Mouse (Mus musculus): ENCODE results near the gene Map4k3. TPM values are rescaled to one million over a fixed set of nuclear protein-coding genes. Genes with fewer than 3 reads are reported as not detected.

Gene Map4k3
- total RNA-seq, 2 experiments from 2014 or later: 38.1 to 48.9 TPM

GRCm38 (mm10) chr17:80729825-80730224 lies 1.5 kb upstream of the Map4k3 start:
- DNase-seq: no peak

- DNase-seq: no peak
Observed at GRCm38 (mm10) chr17:80729080-80729749, 930 bp upstream of the Map4k3 start.

DNA sequence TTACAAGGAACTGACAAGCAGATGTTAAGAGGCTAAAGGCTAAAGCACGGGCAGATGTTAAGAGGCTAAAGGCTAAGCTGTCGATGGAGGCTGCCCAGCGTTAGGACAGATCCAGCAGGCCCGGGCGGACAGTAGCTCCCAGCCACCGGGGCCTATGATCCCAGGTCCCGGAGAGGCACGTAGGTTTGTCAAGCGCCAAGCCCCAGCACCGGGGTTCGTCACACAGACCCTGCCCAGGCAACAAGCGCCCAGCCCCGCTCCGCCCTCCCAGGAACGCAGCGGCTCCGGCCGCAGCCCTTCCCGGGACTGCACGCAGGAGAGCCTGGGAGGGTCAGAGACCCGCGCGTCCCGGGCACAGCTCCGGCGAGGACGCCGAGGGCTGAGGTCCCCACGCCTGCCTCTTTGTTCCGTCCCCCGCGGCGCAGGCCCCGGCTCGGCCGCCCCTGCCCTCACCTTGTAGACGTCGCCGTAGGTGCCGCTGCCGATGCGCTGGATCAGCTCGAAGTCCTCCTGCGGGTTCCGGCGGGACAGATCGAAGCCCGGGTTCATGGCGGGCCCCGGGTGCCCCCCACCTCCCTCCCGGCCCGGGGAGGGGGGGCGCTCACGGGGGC lies 839 bp downstream of the Map4k3 start:
- DNase-seq: peak; percentile 70

DNA sequence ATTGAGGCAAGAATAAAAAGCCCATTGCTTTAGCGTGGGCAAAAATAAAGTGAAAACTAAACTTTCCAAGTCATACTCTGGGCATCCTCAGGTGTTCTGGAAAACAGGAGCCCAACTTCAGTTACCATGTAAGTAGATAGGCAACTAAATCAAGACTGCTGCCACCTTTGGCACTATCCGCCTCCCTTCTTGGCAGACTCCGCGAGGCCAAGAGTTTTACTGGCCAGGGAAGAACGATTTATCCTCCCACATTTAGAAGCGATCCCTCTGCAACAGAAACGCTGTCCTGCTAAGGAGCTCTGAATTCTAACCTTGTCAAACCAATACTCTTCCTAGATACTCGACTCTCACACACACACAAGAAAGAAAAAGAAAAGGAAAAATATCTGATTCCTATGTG lies 1.5 kb downstream of the Map4k3 start:
- peak; percentile 70 for DNase-seq

- no peak for DNase-seq
Observed at GRCm38 (mm10) chr17:80723092-80723491, 5.2 kb downstream of the Map4k3 start.

GRCm38 (mm10) chr17:80721670-80722069 lies 6.6 kb downstream of the Map4k3 start:
- DNase-seq: no peak

GRCm38 (mm10) chr17:80719309-80719708 lies 9.0 kb downstream of the Map4k3 start:
- no peak for DNase-seq

- DNase-seq: no peak
Observed at GRCm38 (mm10) chr17:80718243-80718642, 10.0 kb downstream of the Map4k3 start.

DNA sequence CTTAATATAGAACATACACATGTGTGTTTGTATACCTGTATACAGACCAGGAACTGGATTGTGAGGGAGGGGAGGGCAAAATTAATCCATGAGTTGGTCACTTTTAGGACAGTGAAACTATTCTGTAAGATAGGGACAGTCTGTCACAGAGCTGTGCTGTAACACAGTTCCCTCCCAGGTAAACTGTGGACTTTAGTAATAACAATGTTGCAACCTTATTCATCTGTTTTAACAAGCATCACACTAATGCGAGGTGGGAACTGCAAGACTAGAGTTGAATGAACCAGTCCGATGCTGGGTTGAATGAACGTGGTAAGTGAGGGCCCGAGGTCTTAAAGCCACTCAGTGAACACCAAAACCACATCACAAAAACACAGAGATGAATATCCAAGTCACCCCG lies 14.7 kb downstream of the Map4k3 start:
- DNase-seq: no peak

- DNase-seq: peak; percentile 63
Observed at GRCm38 (mm10) chr17:80709921-80710838, 18.1 kb downstream of the Map4k3 start.

GRCm38 (mm10) chr17:80708803-80709202 lies 19.5 kb downstream of the Map4k3 start:
- DNase-seq: no peak

DNA sequence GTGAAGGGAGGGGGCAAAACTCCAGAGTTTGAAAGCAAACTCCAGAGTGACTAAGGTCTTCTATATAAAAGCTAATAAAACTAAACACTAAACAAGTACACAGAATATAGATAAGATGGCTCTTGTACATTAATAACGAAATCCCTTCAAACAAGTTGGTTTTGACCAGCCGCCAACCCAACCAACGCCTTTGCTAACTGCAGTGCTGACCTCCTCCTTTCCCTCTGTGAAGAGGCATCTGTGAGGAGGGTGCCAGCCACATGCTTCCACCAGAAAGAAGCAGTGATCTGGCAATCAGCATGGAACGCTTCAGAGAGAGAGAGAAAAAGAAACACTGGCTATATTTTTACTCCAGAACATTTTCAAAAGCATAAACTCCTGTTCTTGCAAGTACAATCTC lies 21.1 kb downstream of the Map4k3 start:
- no peak for DNase-seq

- no peak for DNase-seq
Observed at GRCm38 (mm10) chr17:80706608-80707007, 21.7 kb downstream of the Map4k3 start.

- DNase-seq: no peak
Observed at GRCm38 (mm10) chr17:80701687-80702086, 26.6 kb downstream of the Map4k3 start.

DNA sequence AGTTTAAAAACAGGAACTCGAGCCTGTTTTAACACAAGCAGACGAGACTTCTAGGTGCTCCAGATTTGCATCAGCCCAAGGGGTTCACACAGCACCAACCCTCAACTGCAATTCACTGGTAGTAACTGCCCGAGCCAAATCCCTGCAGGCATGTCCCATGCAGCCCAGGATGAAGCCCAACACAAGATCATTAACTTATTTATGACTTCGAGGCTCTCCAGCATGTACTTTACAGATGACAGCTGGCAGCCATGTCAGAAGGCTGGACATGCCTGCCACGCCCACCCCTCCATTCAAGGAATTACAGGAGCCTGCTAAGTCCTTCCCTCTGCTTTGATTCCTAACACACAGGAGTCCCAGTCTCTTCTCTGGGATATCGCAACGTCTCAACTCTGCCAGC lies 29.4 kb downstream of the Map4k3 start:
- DNase-seq: no peak

DNA sequence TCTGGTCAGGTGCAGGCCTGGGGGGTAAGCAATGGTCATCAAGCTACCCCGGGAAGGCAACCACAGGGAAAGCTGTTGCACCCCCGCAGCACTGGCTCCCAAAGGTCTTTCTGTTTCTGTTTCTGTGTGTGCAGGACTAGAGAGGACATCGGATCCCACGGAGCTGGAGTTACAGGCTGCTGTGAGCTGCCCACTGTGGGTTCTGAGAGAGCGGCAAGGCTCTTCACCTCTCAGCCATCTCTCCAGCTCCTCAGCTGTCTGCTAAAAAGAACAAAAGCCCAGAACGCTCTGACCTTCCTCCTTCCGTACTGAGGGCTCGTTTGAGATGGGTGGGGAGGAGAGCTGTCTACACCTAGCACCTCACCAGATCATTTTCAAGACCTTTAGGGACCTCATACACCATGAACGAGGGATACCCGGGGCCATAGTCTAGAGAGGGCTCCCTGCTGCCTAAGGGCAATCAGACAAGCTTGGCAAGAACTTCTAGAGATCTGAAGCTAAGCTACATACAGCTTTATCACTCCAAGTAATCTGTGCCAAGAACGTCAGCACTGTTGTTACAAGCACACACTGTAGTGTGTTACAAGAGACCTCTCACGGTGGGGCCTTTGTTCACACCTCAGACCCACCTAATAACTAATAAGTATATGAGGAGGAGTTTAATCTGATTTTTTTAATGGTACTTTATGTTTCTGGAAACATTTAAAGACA lies 29.9 kb downstream of the Map4k3 start:
- DNase-seq: no peak

DNA sequence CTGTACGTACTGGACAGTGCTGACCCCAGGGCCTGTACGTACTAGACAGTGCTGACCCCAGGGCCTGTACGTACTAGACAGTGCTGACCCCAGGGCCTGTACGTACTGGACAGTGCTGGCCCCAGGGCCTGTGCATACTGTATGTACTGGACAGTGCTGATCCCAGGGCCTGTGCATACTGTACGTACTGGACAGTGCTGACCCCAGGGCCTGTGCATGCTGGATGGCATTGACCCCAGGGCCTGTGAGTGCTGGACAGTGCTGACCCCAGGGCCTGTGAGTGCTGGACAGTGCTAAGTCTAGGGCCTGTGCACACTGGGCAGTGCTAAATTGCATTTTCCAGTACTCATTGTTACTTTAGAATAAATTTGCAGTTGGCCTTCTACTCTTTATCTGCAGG lies 31.3 kb downstream of the Map4k3 start:
- DNase-seq: no peak

DNA sequence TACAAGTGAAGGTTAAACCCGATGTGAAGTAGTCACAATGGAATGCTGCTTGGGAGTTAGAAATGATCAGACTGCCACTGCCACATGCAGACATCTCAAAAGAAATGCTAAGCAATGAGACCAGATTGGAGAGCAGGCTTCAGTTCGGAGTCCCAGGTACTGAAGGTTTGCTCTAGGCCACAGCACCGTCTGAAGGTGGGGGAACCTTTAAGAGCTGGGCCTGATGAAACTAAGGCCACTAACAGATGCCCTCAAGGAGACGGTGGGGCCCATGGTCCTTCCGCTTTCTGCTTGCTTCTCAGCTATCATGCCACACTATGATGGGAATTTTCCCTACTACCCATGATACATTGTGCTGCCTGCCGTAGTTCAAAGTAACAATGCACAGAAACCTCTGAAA lies 32.1 kb downstream of the Map4k3 start:
- DNase-seq: no peak

- no peak for DNase-seq
Observed at GRCm38 (mm10) chr17:80693707-80694106, 34.6 kb downstream of the Map4k3 start.

- no peak for DNase-seq
Observed at GRCm38 (mm10) chr17:80692183-80692582, 36.1 kb downstream of the Map4k3 start.

GRCm38 (mm10) chr17:80688701-80689100 lies 39.6 kb downstream of the Map4k3 start:
- DNase-seq: no peak

DNA sequence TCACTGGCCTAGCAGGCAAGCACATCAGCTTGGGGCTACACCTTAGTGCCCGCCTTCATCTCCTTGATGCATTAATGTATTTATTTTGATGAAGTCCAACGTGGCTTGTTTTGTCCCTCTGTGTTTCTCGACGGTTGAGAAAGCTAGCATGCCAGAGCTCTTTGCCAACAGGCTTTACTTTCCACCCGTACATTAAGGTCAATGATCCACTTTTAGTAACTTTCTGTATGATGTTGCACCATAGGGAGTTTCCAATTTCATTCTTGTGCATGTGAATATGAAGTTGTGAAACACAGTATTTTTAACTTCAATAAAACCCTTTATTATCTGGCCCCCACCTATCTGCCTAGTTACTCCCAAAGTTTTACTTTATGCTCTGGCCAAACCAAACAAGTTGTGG lies 42.2 kb downstream of the Map4k3 start:
- no peak for DNase-seq
